Comparison of ENCODE assay signal across 9 mouse cellular contexts in genomic region chr10:81190236-81190911, GRCm38 (mm10). TPM values are rescaled to one million over a fixed set of nuclear protein-coding genes. Genes with fewer than 3 reads are reported as not detected.
A peak's percentile ranks its signal among the peaks of the same experiment; 100 is the strongest.
DNase-seq lines count a peak whose midpoint lies in the region; ATAC-seq and TF ChIP-seq lines count a peak whose summit lies in the region.
"Had no signal": no experiment of that assay in that cellular context is flagged by ENCODE, and none has a peak within 500 bp of the region (broad histone marks: within the 10 kb centered on the region; RNA-seq: fewer than 3 reads in every experiment).

No protein-coding gene starts in this region.

- no peak for DNase-seq in heart, postnatal 36 days
- no peak for DNase-seq in liver, embryonic 14.5 days (ENCODE audit: low read depth in 3 of 3, low spot score in 3 of 3)
- DNase-seq in left cerebral cortex, adult 8-10 months (ENCODE audit: low spot score in 2 of 2), result no peak
- DNase-seq in gastrocnemius, postnatal 14 days, result no peak
- no peak for DNase-seq in urinary bladder, postnatal 10 days (ENCODE audit: low spot score)

- peaks cover 37% of the 10 kb centered on the region for H3K4me1 ChIP-seq in heart, embryonic 15.5 days (replicated peaks)
- H3K4me1 ChIP-seq in bone marrow, adult 2 months (ENCODE audit: control insufficient read depth, insufficient read depth, low read length), result peaks cover 3% of the 10 kb centered on the region
- peaks cover 0 to 15% of the 10 kb centered on the region in 2 experiments; a peak in 3 of 4 replicates for H3K4me1 ChIP-seq in liver, embryonic 14.5 days (replicated peaks; ENCODE audit: control insufficient read depth in 2 of 2, insufficient read depth in 2 of 2, low read length in 1 of 2)

- no peak overlapping the region for H3K9ac ChIP-seq in heart, embryonic 15.5 days
- H3K9ac ChIP-seq in liver, embryonic 14.5 days (replicated peaks), result no peak overlapping the region

- no peaks in the 10 kb centered on the region for H3K9me3 ChIP-seq in heart, embryonic 15.5 days (replicated peaks)
- no peaks in the 10 kb centered on the region for H3K9me3 ChIP-seq in liver, embryonic 14.5 days (ENCODE audit: control insufficient read depth, low read length)

- H3K27me3 ChIP-seq in heart, embryonic 15.5 days, result no peaks in the 10 kb centered on the region
- no peaks in the 10 kb centered on the region for H3K27me3 ChIP-seq in C2C12 (ENCODE audit: control insufficient read depth, insufficient read depth, insufficient read length)
- H3K27me3 ChIP-seq in liver, embryonic 14.5 days (ENCODE audit: control insufficient read depth, insufficient read depth, low read length), result peaks cover 23% of the 10 kb centered on the region

- no peaks in the 10 kb centered on the region for H3K79me3 ChIP-seq in C2C12 (ENCODE audit: low read depth)

- peak; percentile 27; the same call in 1 of the 2 replicates for TF ChIP-seq POLR2A in bone marrow, adult 2 months (IDR thresholded peaks at IDR 0.05; ENCODE audit: borderline replicate concordance, control insufficient read depth, low read depth, low read length)

- peak overlapping the region; percentile 98; the same call in 1 of the 2 replicates for H3K27ac ChIP-seq in heart, embryonic 15.5 days
- no peak overlapping the region for H3K27ac ChIP-seq in bone marrow, adult 2 months (ENCODE audit: control insufficient read depth, insufficient read depth, low read depth, low read length, poor library complexity)
- H3K27ac ChIP-seq in liver, embryonic 14.5 days, result no peak overlapping the region

- no peak overlapping the region for H3K4me2 ChIP-seq in heart, embryonic 15.5 days
- no peak overlapping the region for H3K4me2 ChIP-seq in liver, embryonic 14.5 days (ENCODE audit: low read depth)

- no peak for ATAC-seq in heart, embryonic 15.5 days (replicated peaks; ENCODE audit: insufficient number of reproducible peaks, insufficient read depth, low FRiP score, low read depth)
- ATAC-seq in liver, embryonic 14.5 days (ENCODE audit: insufficient read depth), result no peak

- no peak overlapping the region for H3ac ChIP-seq in C2C12 (ENCODE audit: control insufficient read depth, insufficient read length, low read depth)

- intact Hi-C loops in heart, postnatal 36 days (cut with DNase I), result loop anchor here (10.0 kb wide), 1 partner anchor 254 kb away; no protein-coding TSS in a partner anchor
- intact Hi-C loops in gastrocnemius, postnatal 14 days (cut with DNase I; ENCODE audit: low total_unique reads), result no loop called here

- H3K4me3 ChIP-seq in heart, embryonic 15.5 days, result no peak overlapping the region
- H3K4me3 ChIP-seq in C2C12 (ENCODE audit: insufficient read depth, poor library complexity, severe bottlenecking), result no peak overlapping the region
- no peak overlapping the region for H3K4me3 ChIP-seq in bone marrow, adult 2 months (replicated peaks; ENCODE audit: control insufficient read depth, low read depth, low read length)
- no peak overlapping the region for H3K4me3 ChIP-seq in liver, embryonic 14.5 days (ENCODE audit: insufficient read depth in 1 of 2, low read depth in 2 of 2, low read length in 2 of 2)

- TF ChIP-seq CTCF in C2C12 (IDR thresholded peaks at IDR 0.05; ENCODE audit: control insufficient read depth, insufficient read depth, insufficient read length), result peak; percentile 60
- peak; percentile 44; the same call in 1 of the 2 replicates for TF ChIP-seq CTCF in bone marrow, adult 2 months (IDR thresholded peaks at IDR 0.05; ENCODE audit: control insufficient read depth, insufficient read depth, low read length)
- TF ChIP-seq CTCF in liver, embryonic 14.5 days (IDR thresholded peaks at IDR 0.05; ENCODE audit: low read depth), result peak; percentile 90

- H3K36me3 ChIP-seq in heart, embryonic 15.5 days, result peaks cover 34% of the 10 kb centered on the region
- H3K36me3 ChIP-seq in C2C12 (ENCODE audit: control insufficient read depth, insufficient read depth), result peaks cover 36% of the 10 kb centered on the region
- H3K36me3 ChIP-seq in liver, embryonic 14.5 days (replicated peaks; ENCODE audit: control insufficient read depth, insufficient read depth, low read depth), result peaks cover 5% of the 10 kb centered on the region

- 71% methylated on average over 31 of the region's 31 CpGs for WGBS in heart, embryonic 15.5 days
- WGBS in bone marrow, adult 2 months, result 78% methylated on average over 31 of the region's 31 CpGs
- 66% methylated on average over 31 of the region's 31 CpGs for WGBS in liver, embryonic 14.5 days (ENCODE audit: insufficient replicate concordance)

- peaks cover 11% of the 10 kb centered on the region for H3K79me2 ChIP-seq in C2C12 (ENCODE audit: control insufficient read depth, insufficient read depth)

- TF ChIP-seq EP300 in liver, embryonic 14.5 days (IDR thresholded peaks at IDR 0.05; ENCODE audit: low read depth), result no peak

TF ChIP-seq in C2C12, 6 proteins besides CTCF, POLR2A, EP300 and RAD21:
- no peak for TF ChIP-seq MYOD1 (IDR thresholded peaks at IDR 0.05; ENCODE audit: control insufficient read depth, insufficient read length, low read depth)
- TF ChIP-seq USF1 (IDR thresholded peaks at IDR 0.05; ENCODE audit: low read depth), result no peak
- no peak for TF ChIP-seq FOSL1 (IDR thresholded peaks at IDR 0.05; ENCODE audit: insufficient read depth, low read length, poor library complexity, severe bottlenecking)
- TF ChIP-seq MAX (IDR thresholded peaks at IDR 0.05), result no peak
- no peak for TF ChIP-seq MYOG (IDR thresholded peaks at IDR 0.05; ENCODE audit: control insufficient read depth, extremely low read depth, insufficient read length)
- no peak for TF ChIP-seq CEBPB (IDR thresholded peaks at IDR 0.05; ENCODE audit: low read depth)

RNA-seq across cellular contexts. Expression of gene 4930442H23Rik, which starts 6.7 kb away (rescaled TPM):
- not detected in 2 replicates for polyA plus RNA-seq in heart, embryonic 15.5 days (2015; fragmentation: Nextera tagmentation; extraction: Ambion mirVana)
- total RNA-seq in heart, postnatal 36 days (2021), result not detected
- 0.07 TPM for polyA plus RNA-seq in C2C12 (2012; fragmentation: generic; extraction: Trizol)
- polyA plus RNA-seq in bone marrow, adult 2 months (2011; ENCODE audit: insufficient read depth, insufficient read length, low replicate concordance, missing spikeins), result not detected in 2 replicates
- not detected in 2 replicates for polyA plus RNA-seq in liver, embryonic 14.5 days (2012; rRNA removed)
- polyA plus RNA-seq in liver, embryonic 14.5 days (2014; fragmentation: Nextera tagmentation; extraction: Ambion mirVana), result not detected in 2 replicates
- total RNA-seq in left cerebral cortex, adult 8-10 months (2022), result not detected
- not detected for total RNA-seq in gastrocnemius, postnatal 14 days (2021)
- polyA plus RNA-seq: intestine, embryonic 14.5 days had no signal

RNA-seq across cellular contexts. Expression of gene Dapk3, which starts 7.6 kb away (rescaled TPM):
- polyA plus RNA-seq in heart, embryonic 15.5 days (2015; fragmentation: Nextera tagmentation; extraction: Ambion mirVana), result 38.4 and 43.1 TPM in 2 replicates
- total RNA-seq in heart, postnatal 36 days (2021), result 10 to 100 TPM; 31.0 to 31.3 TPM
- 72.8 TPM for polyA plus RNA-seq in C2C12 (2012; fragmentation: generic; extraction: Trizol)
- polyA plus RNA-seq in bone marrow, adult 2 months (2011; ENCODE audit: insufficient read depth, insufficient read length, low replicate concordance, missing spikeins), result 7.2 and 23.2 TPM in 2 replicates
- 16.6 and 17.6 TPM in 2 replicates for polyA plus RNA-seq in liver, embryonic 14.5 days (2012; rRNA removed)
- 13.0 and 16.5 TPM in 2 replicates for polyA plus RNA-seq in liver, embryonic 14.5 days (2014; fragmentation: Nextera tagmentation; extraction: Ambion mirVana)
- 10 to 100 TPM; 65.1 to 70.9 (median 68.9) TPM for total RNA-seq in left cerebral cortex, adult 8-10 months (2022)
- 10 to 100 TPM; 21.2 to 24.8 TPM for total RNA-seq in gastrocnemius, postnatal 14 days (2021)

RNA-seq across cellular contexts. Expression of gene Nmrk2, which starts 11.5 kb away (rescaled TPM):
- polyA plus RNA-seq in heart, embryonic 15.5 days (2015; fragmentation: Nextera tagmentation; extraction: Ambion mirVana), result 7.3 and 9.1 TPM in 2 replicates
- 1 to 10 TPM; 7.8 to 7.9 TPM for total RNA-seq in heart, postnatal 36 days (2021)
- polyA plus RNA-seq in C2C12 (2012; fragmentation: generic; extraction: Trizol), result 0.18 TPM
- polyA plus RNA-seq in bone marrow, adult 2 months (2011; ENCODE audit: insufficient read depth, insufficient read length, low replicate concordance, missing spikeins), result not detected in 2 replicates
- polyA plus RNA-seq in liver, embryonic 14.5 days (2012; rRNA removed), result not detected in 2 replicates
- polyA plus RNA-seq in liver, embryonic 14.5 days (2014; fragmentation: Nextera tagmentation; extraction: Ambion mirVana), result not detected in 2 replicates
- under 1 TPM in 1 of 4 experiments, not detected in 3; 0.18 TPM for total RNA-seq in left cerebral cortex, adult 8-10 months (2022)
- 1 to 10 TPM; 1.8 to 5.5 TPM for total RNA-seq in gastrocnemius, postnatal 14 days (2021)

RNA-seq across cellular contexts. Expression of gene Eef2, which starts 13.9 kb away (rescaled TPM):
- 350 and 441 TPM in 2 replicates for polyA plus RNA-seq in heart, embryonic 15.5 days (2015; fragmentation: Nextera tagmentation; extraction: Ambion mirVana)
- total RNA-seq in heart, postnatal 36 days (2021), result 1,000 to 10,000 TPM; 1,005 to 1,085 TPM
- polyA plus RNA-seq in C2C12 (2012; fragmentation: generic; extraction: Trizol), result 2,537 TPM
- polyA plus RNA-seq in bone marrow, adult 2 months (2011; ENCODE audit: insufficient read depth, insufficient read length, low replicate concordance, missing spikeins), result 347 and 468 TPM in 2 replicates
- polyA plus RNA-seq in liver, embryonic 14.5 days (2012; rRNA removed), result 476 and 570 TPM in 2 replicates
- 233 and 270 TPM in 2 replicates for polyA plus RNA-seq in liver, embryonic 14.5 days (2014; fragmentation: Nextera tagmentation; extraction: Ambion mirVana)
- 100 to 1,000 TPM; 928 to 998 (median 954) TPM for total RNA-seq in left cerebral cortex, adult 8-10 months (2022)
- 100 to 1,000 TPM; 892 to 898 TPM for total RNA-seq in gastrocnemius, postnatal 14 days (2021)

RNA-seq across cellular contexts. Expression of gene Pias4, which starts 22.7 kb away (rescaled TPM):
- polyA plus RNA-seq in heart, embryonic 15.5 days (2015; fragmentation: Nextera tagmentation; extraction: Ambion mirVana), result 29.1 and 41.6 TPM in 2 replicates
- 10 to 100 TPM; 14.0 to 17.1 TPM for total RNA-seq in heart, postnatal 36 days (2021)
- 31.6 TPM for polyA plus RNA-seq in C2C12 (2012; fragmentation: generic; extraction: Trizol)
- polyA plus RNA-seq in bone marrow, adult 2 months (2011; ENCODE audit: insufficient read depth, insufficient read length, low replicate concordance, missing spikeins), result 11.1 and 29.0 TPM in 2 replicates
- 11.2 and 13.2 TPM in 2 replicates for polyA plus RNA-seq in liver, embryonic 14.5 days (2012; rRNA removed)
- 14.9 and 19.0 TPM in 2 replicates for polyA plus RNA-seq in liver, embryonic 14.5 days (2014; fragmentation: Nextera tagmentation; extraction: Ambion mirVana)
- total RNA-seq in left cerebral cortex, adult 8-10 months (2022), result 10 to 100 TPM; 22.0 to 30.4 (median 27.9) TPM
- total RNA-seq in gastrocnemius, postnatal 14 days (2021), result 10 to 100 TPM; 12.3 to 12.8 TPM
